Mouse (Mus musculus): ENCODE results near the gene Psmb3. TPM values are rescaled to one million over a fixed set of nuclear protein-coding genes. Genes with fewer than 3 reads are reported as not detected.

Psmb3 gene
- polyA plus RNA-seq, 1 experiment: 264 TPM

- Histone ChIP-seq H3K4me1 (ENCODE audit: control insufficient read depth, insufficient read depth, low read length) (no peaks in the 10 kb centered on the region), H3K4me3 (replicated peaks; ENCODE audit: extremely low read depth, low read depth, low read length) (no peak overlapping the region)
- DNase-seq: no peak
- WGBS: 76% methylated on average over 6 of the region's 6 CpGs
- no peak for TF ChIP-seq POLR2A (IDR thresholded peaks at IDR 0.05; ENCODE audit: borderline replicate concordance, extremely low read depth, low read depth, low read length)
- TF ChIP-seq CTCF (IDR thresholded peaks at IDR 0.05; ENCODE audit: insufficient read depth, low read length): no peak
Measured at GRCm38 (mm10) chr11:97758942-97759341, 55.7 kb downstream of the Psmb3 start.

GRCm38 (mm10) chr11:97761638-97762037 lies 58.4 kb downstream of the Psmb3 start:
- TF ChIP-seq CTCF (IDR thresholded peaks at IDR 0.05; ENCODE audit: insufficient read depth, low read length) (no peak), POLR2A (IDR thresholded peaks at IDR 0.05; ENCODE audit: borderline replicate concordance, extremely low read depth, low read depth, low read length) (no peak)
- DNase-seq: no peak
- Histone ChIP-seq H3K4me1 (ENCODE audit: control insufficient read depth, insufficient read depth, low read length) (peaks cover 6% of the 10 kb centered on the region), H3K4me3 (replicated peaks; ENCODE audit: extremely low read depth, low read depth, low read length) (no peak overlapping the region)

Other genes with a start within 250 kb of the Psmb3 start
- gene 4933428G20Rik, start 203.1 kb upstream of the Psmb3 start, polyA plus RNA-seq (2012; rRNA removed): 0.08 TPM in 1 of 2 replicates, not detected in the other
- 6.4 and 7.0 TPM in 2 replicates for gene Srcin1, start 127.2 kb upstream of the Psmb3 start, polyA plus RNA-seq (2012; rRNA removed)
- gene Epop, start 73.7 kb upstream of the Psmb3 start, polyA plus RNA-seq (2012; rRNA removed): 6.4 and 12.3 TPM in 2 replicates
- 65.9 and 79.6 TPM in 2 replicates for gene Mllt6, start 40.0 kb upstream of the Psmb3 start, polyA plus RNA-seq (2012; rRNA removed)
- 26.4 and 34.0 TPM in 2 replicates for gene Cisd3, start 17.6 kb upstream of the Psmb3 start, polyA plus RNA-seq (2012; rRNA removed)
- gene Pcgf2, start 2.9 kb upstream of the Psmb3 start, polyA plus RNA-seq (2012; rRNA removed): 65.9 and 81.9 TPM in 2 replicates
- 11.9 and 14.6 TPM in 2 replicates for gene Pip4k2b, start 41.3 kb downstream of the Psmb3 start, polyA plus RNA-seq (2012; rRNA removed)
- gene Cwc25, start 63.2 kb downstream of the Psmb3 start, polyA plus RNA-seq (2012; rRNA removed): 7.0 and 11.6 TPM in 2 replicates
- 0.22 TPM in 1 of 2 replicates, not detected in the other for gene 1700001P01Rik, start 72.5 kb downstream of the Psmb3 start, polyA plus RNA-seq (2012; rRNA removed)
- gene Rpl23, start 79.0 kb downstream of the Psmb3 start, polyA plus RNA-seq (2012; rRNA removed): 81.7 and 95.5 TPM in 2 replicates
- 120 and 137 TPM in 2 replicates for gene Lasp1, start 95.6 kb downstream of the Psmb3 start, polyA plus RNA-seq (2012; rRNA removed)
- gene B230217C12Rik, start 137.4 kb downstream of the Psmb3 start, polyA plus RNA-seq (2012; rRNA removed): 2.8 and 4.5 TPM in 2 replicates
- gene Fbxo47, start 180.8 kb downstream of the Psmb3 start, polyA plus RNA-seq (2012; rRNA removed): 0.16 and 0.36 TPM in 2 replicates

Data from lung, adult 2 months (tissue).